Mouse (Mus musculus): Measurements from ENCODE around the gene Rgl2.
"Not testable (repeated sequence)": the region's sequence is repeated elsewhere in the genome, so short reads cannot be mapped to it uniquely, and the experiment has no call there.

The Rgl2 gene

DNA sequence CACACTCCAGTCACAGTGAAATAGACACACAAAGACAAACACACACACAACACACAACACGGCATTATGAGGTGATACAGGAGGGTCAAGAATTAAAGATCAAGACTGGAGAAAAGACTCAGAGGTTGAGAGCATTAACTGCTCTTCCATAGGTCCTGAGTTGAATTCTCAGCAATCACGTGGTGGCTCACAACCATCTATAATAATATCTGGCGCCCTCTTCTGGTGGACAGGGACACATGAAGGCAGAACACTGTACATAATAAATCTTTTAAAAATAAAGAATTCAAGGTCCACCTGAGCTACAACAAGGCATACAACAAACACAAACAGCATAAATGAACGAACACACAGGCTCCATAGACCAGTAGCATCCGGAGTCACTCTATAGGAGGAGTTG lies 39.6 kb downstream of the Rgl2 start:
- no peak for DNase-seq (ENCODE audit: low spot score)

DNA sequence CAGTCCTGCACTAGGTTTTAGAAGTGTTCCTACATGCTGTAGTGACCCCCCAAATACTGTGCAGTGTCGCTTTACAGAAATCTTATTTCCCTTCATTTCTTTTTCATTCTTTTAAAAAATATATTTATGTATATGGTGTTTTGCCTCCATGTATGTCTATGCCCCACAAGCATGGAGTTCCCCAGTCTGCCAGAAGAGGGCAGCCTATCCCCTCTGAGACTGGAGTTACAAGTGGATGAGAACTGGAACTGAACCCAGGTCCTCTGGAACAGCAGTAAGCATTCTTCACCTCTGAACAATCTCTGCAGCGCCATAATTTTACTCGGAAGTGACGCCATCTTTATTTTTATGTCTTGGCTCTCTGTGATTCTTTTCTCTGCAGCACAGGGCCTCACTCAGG lies 40.1 kb downstream of the Rgl2 start:
- no peak for DNase-seq (ENCODE audit: low spot score)

DNA sequence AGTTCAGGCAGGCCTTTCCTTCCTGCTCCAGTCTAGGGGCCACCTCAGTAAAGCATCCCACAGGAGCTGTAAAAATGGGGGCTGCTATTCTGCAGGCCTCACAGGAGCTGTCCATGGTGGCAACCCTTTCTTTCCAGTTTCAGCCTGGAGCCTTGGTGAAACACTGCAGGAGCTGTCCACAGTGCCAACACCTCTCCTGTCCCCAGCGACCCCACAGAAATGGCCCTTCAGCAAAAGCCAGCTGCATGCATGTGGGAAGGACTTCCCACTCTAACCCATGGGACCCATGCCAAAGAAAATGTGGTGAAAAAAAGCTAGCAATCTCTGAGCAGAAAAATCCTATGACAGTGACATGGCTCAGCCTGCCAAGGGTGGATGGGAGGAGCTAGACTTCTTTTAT lies 43.3 kb downstream of the Rgl2 start:
- no peak for DNase-seq (ENCODE audit: low spot score)

DNA sequence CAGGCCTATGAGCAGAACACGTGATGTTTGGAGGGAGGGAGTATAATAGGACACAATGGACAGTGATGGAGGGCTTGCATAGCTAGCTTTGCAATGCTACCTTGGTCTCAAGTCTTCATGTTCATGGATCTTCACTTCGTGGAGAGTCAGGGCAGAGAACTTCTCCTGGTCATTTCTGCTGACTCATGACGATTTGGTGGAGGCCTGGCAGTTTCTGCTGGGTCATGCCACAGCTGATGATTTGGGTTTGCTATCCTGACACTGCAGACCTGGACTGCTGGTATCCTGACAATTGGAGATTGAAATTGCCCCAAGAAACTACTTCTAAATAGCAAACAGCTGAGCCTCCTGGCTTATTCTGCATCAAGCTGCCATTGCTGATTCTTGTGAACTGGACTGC lies 44.2 kb downstream of the Rgl2 start:
- no peak for DNase-seq (ENCODE audit: low spot score)

DNA sequence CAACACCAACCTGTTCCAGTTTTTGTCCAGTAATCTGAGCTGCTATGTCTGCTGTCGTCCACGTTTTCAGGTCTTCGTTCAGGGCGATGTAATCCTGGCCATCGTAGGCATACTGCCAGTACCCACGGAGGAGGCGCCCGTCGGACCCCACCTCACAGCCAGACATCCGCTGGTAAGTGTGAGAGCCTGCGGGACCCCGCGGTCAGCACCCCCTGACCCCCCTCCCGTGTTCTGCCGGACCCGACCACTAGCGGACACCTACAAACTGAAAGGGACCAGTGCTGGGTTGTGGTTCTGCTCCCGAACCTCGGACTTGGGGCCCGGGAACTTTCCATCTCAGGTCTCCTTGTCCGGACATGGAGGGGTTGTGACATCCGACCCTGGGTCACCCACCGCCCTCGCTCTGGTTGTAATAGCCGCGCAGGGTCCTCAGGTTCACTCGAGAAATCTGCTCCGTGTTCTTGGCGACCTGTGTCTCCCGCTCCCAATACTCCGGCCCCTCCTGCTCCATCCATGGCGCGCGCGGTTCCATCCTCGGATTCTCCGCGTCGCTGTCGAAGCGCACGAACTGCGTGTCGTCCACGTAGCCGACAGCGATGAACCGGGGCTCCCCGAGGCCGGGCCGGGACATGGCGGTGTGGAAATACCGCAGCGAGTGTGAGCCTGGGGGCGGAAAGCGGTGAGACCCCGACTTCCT lies 48.7 kb downstream of the Rgl2 start:
- DNase-seq (ENCODE audit: low spot score) = no peak

DNA sequence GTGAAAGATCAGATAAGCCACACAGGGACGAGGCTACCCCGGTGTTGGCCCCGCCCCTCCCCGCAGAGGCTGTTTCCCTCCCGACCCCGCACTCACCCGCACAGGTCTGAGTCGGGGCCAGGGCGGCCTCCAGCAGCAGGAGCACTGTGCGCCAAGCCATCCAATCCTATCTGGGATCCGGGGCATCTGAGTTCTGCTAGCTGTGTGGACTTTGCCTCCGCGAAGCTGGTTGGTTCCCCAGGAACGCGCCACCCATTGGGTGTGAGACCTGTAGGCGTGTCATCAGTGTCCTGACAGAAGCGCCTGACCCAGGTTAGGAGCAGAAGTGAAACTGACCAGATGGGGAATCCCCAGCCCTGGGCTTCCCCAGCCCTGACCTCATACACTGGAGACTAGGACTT lies 49.3 kb downstream of the Rgl2 start:
- no peak for DNase-seq (ENCODE audit: low spot score)

DNA sequence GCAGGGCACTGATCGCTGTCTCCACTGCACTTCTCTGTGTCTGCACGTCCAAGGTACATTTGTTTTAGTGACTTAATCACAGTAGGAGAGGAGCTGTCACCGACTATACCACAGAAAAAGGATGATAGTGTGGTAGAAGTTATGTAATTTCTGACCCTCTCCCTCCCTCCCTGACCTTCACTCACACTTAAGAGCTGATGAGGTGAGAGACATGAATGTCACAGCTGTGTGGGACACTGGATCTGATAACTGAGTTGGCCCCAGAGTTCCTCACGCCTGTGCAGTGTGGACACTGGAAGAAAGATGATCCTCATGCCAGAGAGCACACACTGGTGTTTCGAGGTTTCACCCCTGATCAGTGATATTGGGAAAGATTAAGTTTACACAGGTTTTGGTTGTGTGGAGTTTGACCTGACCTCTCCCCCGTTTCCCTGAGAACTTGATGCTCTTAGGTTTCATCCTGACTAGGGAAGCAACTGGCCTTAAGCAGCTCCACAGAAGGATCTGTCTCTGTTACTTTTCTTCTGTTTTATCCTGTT lies 50.2 kb downstream of the Rgl2 start:
- DNase-seq (ENCODE audit: low spot score) = no peak

DNA sequence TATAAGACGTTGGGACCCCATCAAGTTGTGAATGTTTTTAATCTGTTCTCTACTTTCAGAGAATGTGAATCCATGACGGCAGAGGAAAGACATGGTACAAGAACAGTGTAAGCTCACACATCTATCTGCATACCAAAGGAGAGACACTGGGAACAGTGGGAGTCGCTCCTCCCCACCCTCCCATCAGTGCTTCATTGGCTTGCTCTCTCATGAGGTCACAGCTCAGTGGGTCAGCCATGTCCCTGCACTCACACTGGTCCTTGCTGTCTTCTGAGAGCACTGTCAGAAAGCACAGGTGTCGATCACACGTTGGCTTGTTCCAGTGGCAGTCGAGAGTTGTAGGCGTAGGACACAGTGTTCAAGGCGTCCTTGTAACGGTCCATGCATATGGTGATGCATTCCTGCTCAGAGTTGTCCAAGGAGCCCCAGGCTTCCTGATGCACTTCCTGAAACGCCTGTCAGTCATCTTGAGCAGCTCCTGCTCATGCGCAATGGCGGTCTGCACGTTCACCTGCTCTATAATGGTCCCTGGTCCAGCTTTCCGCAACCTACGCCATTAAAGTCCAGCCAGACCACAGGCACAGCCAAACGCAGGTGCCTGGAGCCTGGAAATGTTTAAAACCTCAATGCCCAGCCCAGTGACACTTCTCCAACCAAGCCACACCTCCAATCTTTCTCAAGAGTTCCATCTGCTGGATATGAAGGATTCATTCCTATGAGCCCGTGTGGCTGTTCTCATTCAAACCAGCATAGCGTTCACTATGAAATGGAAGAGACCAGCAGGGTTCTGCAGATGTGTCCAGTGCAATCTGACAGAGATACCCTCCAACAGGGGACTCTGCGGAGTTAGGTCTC lies 51.1 kb downstream of the Rgl2 start:
- no peak for DNase-seq (ENCODE audit: low spot score)

DNA sequence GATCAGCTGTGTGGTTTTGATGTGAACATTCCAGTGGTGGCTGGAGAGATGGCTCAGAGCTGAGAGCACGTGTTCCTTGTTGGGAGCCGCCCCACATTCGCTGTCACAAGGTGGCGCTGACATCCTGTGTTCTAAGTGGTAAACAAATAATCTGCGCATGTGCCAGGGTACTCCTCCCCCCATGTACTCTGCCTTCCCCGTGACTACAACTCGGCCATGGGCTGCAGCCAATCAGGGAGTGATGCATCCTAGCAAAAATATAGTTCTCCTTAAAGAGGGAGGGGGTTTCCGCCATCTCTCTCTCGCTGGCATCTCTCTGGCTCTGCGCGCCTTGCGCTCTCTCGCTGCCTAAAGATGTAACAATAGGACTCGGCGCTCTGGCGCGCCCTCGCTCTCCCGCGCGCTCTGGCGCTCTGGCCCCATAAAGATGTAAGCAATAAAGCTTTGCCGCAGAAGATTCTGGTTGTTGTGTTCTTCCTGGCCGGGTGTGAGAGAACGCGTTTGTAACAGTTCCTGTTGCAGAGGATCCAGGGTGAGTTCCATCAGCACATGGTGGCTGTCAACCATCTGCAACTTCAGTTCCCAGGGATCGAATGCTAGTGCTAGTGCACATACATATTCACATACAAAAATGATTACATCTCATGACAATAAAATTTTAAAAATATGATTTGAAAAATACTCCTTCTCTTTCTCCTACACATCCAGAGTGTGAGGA lies 52.0 kb downstream of the Rgl2 start:
- DNase-seq (ENCODE audit: low spot score) = peak; percentile 80

DNA sequence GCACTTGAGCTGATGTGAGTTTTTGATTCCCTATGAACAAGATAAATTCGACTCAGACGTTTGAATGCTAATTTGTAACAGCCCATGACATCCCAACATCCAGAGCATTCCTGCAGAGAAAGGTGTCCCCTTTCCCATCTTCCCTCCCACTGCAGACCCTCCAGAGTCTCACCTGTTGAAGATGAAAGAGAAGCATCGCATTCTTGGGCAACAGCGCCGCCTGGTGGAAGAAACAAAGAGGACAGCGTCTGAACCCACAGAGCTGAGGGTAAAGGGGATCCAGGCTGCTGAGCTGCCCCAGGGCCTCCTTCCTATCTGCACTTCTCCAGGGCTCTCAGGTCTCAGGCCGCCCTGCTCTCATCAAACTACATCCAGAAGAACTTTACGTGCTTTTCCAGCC lies 52.8 kb downstream of the Rgl2 start:
- DNase-seq (ENCODE audit: low spot score) = not testable (repeated sequence)

Data from ovary, adult 18-20 months (tissue).